Mouse (Mus musculus) hindbrain, embryonic 16.5 days (tissue): ENCODE data around the gene Ptprh. TPM values are rescaled to one million over a fixed set of nuclear protein-coding genes. Genes with fewer than 3 reads are reported as not detected.

Experiments used
- ATAC-seq: fragments of 200-750 bp; cut with Nextera tagmentation; 2 replicates; pipeline ENCODE4 v1.8.0; 2017; ENCODE audit warnings: moderate TSS enrichment, moderate library complexity
- H3K27ac ChIP-seq: fragments of 300-500 bp; sonication (generic); 2 replicates; pipeline ENCODE4 v1.5.1; 2014; ENCODE audit warnings: low read depth, mild to moderate bottlenecking, control low read depth, low read length, moderate library complexity
- H3K27me3 ChIP-seq: fragments of 300-500 bp; sonication (generic); replicated peaks from 2 replicates; pipeline ENCODE4 v1.6.1; 2014; ENCODE audit warnings: low read length; ENCODE audit not compliant: control insufficient read depth, insufficient read depth
- H3K36me3 ChIP-seq: fragments of 300-500 bp; sonication (generic); 2 replicates; pipeline ENCODE4 v1.6.1; 2014; ENCODE audit warnings: mild to moderate bottlenecking, low read length, moderate library complexity, mixed read lengths; ENCODE audit not compliant: control insufficient read depth, insufficient read depth
- H3K4me1 ChIP-seq: fragments of 300-500 bp; sonication (generic); 2 replicates; pipeline ENCODE4 v1.6.1; 2014; ENCODE audit warnings: low read depth, low read length; ENCODE audit not compliant: control insufficient read depth, insufficient read depth
- H3K4me2 ChIP-seq: fragments of 300-500 bp; sonication (generic); 2 replicates; pipeline ENCODE4 v1.6.1; 2014; ENCODE audit warnings: mild to moderate bottlenecking, low read length, control low read depth, moderate library complexity
- H3K4me3 ChIP-seq: fragments of 300-500 bp; sonication (generic); 2 replicates; pipeline ENCODE4 v1.5.1; 2014; ENCODE audit warnings: mild to moderate bottlenecking, low read length, control low read depth, moderate library complexity
- H3K9ac ChIP-seq: fragments of 300-500 bp; sonication (generic); 2 replicates; pipeline ENCODE4 v1.6.1; 2014; ENCODE audit warnings: low read depth, mild to moderate bottlenecking, control low read depth, low read length, moderate library complexity
- H3K9me3 ChIP-seq: fragments of 300-500 bp; sonication (generic); 2 replicates; pipeline ENCODE4 v1.6.1; 2014; ENCODE audit warnings: mild to moderate bottlenecking, low read length, moderate library complexity; ENCODE audit not compliant: control insufficient read depth
- WGBS: fragments of 180-500 bp; shearing (Covaris S2); extraction: QIAGEN DNeasy Blood & Tissue Kit; methylation state at CpG from one replicate; pipeline ENCODE4 v1.1.7; 2014; 5-methylcytosine and 5-hydroxymethylcytosine counted together
- polyA plus RNA-seq: library from polyadenylated mRNA; unstranded; fragments of >200 nt; fragmentation: Nextera tagmentation; extraction: Ambion mirVana; gene quantifications from 2 replicates; pipeline ENCODE4 v1.2.1, GENCODE M21; 2015

Gene Ptprh
- 0.91 and 1.1 TPM in 2 replicates for polyA plus RNA-seq

DNA sequence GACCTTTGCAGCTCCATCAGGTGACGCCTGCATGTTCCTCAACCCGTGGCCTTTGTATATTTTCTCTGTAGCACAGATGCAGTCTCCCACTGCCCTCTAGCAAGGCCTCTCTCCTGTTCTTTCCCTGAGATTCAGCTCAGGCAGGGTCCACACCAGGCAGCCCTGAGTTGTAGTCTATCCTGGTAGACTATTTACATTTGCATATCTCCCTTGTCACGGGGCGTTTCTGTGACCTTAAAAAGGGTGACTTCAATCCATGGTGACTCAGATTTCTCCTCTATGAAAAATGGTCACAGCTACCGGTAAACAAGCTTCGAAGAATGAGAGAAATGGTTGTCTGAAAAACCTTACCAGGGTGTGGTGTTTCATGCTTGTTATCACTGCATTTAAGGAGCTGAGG, at the start of gene Ptprh:
TSS of gene Ptprh (minus strand) at position 169 of the 400 bp plus-strand sequence.
- Histone ChIP-seq H3K4me3 (no peak within 1 kb of the TSS), H3K27me3 (no peaks in the 10 kb centered on the region), H3K9ac (no peak within 1 kb of the TSS), H3K9me3 (no peaks in the 10 kb centered on the region), H3K4me2 (no peak within 1 kb of the TSS), H3K27ac (no peak within 1 kb of the TSS), H3K36me3 (no peaks in the 10 kb centered on the region), H3K4me1 (no peaks in the 10 kb centered on the region)
- no peak for ATAC-seq
- WGBS, result 76% methylated on average over 6 of the region's 6 CpGs

DNA sequence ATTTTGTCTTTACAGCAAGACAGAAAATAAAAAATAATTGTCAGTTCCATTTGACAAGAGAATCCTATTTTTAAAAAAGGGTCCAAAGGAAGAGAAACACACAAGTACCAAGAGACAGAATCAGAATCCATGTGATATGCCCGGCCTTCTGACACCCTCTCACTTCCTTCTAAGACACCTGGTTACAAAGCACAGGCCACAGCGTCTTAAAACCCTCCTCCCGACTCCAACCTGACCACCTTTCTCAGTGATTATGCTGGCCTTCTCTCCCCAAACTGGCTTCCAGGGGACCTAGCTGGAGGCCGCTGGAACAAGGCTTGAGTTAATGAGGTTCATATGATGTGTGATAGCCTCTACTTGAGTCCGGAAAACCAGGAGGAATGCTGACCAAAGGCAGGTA, 49.5 kb upstream of the Ptprh start:
- peaks cover 27% of the 10 kb centered on the region for H3K4me1 ChIP-seq
- no peak overlapping the region for H3K4me3 ChIP-seq
- 91% methylated on average over 5 of the region's 5 CpGs for WGBS
- ATAC-seq, result no peak
- no peak overlapping the region for H3K9ac ChIP-seq
- H3K27ac ChIP-seq, result no peak overlapping the region
- H3K9me3 ChIP-seq, result no peaks in the 10 kb centered on the region
- H3K27me3 ChIP-seq, result no peaks in the 10 kb centered on the region
- no peak overlapping the region for H3K4me2 ChIP-seq
- no peaks in the 10 kb centered on the region for H3K36me3 ChIP-seq

DNA sequence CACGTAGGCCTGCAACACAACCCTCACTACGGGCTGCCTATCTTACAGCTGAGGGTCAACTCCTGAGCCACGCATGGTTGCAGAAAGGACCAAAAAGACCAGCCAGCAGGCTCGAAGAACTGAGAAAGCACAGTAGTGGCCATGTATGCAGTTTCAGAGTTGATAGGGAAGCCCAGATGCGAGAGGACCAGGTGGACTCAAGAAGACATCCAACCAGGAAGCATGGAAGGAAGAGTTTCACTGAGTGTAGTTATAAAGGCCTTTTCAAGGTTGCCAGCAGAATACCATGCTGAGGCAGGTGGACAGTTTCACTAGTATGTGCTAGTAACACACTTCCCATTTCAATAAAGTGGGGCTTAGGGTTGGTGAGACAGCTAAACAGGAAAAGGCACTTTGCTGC, 48.9 kb upstream of the Ptprh start:
- H3K9me3 ChIP-seq, result no peaks in the 10 kb centered on the region
- H3K27me3 ChIP-seq, result no peaks in the 10 kb centered on the region
- no peak overlapping the region for H3K4me3 ChIP-seq
- H3K9ac ChIP-seq, result no peak overlapping the region
- 95% methylated on average over 5 of the region's 5 CpGs for WGBS
- peaks cover 23% of the 10 kb centered on the region for H3K4me1 ChIP-seq
- no peak for ATAC-seq
- H3K27ac ChIP-seq, result no peak overlapping the region
- H3K4me2 ChIP-seq, result no peak overlapping the region
- no peaks in the 10 kb centered on the region for H3K36me3 ChIP-seq

DNA sequence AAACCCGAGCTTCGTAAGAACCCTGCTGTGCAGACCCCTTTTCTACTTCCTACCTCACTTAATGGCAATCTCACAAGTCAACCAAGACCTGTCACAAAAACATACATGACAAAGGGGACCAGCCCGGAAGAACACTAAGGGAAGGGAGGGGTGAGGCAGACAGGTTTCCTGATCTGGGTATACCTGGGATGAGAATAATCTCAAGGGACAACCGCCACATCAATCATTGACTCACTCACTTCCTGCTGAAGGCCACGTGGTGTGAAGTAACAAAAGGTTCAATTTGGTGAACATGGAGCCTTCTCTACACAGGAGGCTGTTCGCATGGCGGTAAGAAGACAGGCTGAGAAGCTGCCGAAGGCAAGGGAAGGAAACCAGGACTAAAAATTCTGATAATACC, 47.7 kb upstream of the Ptprh start:
- H3K4me2 ChIP-seq, result no peak overlapping the region
- H3K9me3 ChIP-seq, result no peaks in the 10 kb centered on the region
- peaks cover 12% of the 10 kb centered on the region for H3K4me1 ChIP-seq
- WGBS, result 81% methylated on average over 8 of the region's 8 CpGs
- H3K27me3 ChIP-seq, result no peaks in the 10 kb centered on the region
- no peak overlapping the region for H3K9ac ChIP-seq
- no peaks in the 10 kb centered on the region for H3K36me3 ChIP-seq
- no peak for ATAC-seq
- no peak overlapping the region for H3K27ac ChIP-seq
- no peak overlapping the region for H3K4me3 ChIP-seq

DNA sequence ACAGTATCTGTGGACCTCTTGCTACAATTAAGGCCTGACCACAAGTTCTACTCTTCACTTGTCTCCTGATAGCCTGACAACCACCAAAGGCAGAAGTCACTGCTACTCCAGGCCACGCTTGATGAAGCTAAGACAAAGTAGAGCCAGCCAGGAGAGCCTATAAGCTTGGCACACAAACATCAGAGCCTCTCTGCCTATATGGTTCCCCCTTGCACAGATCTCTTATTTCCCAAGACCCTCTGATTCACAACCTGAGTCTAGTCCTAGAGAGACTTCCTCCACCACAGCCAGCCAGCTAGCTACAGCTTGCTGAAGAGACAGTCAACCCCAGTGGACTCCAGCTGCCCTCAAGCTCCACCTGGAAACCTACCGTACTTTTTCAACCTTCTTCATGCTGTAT, 44.2 kb upstream of the Ptprh start:
- H3K4me3 ChIP-seq, result no peak overlapping the region
- no peak overlapping the region for H3K27ac ChIP-seq
- WGBS, result 97% methylated on average over 2 of the region's 2 CpGs
- H3K27me3 ChIP-seq, result no peaks in the 10 kb centered on the region
- H3K9ac ChIP-seq, result no peak overlapping the region
- no peak overlapping the region for H3K4me2 ChIP-seq
- H3K4me1 ChIP-seq, result no peaks in the 10 kb centered on the region; the same call in 1 of the 2 replicates
- H3K9me3 ChIP-seq, result no peaks in the 10 kb centered on the region
- no peak for ATAC-seq
- peaks cover 10% of the 10 kb centered on the region for H3K36me3 ChIP-seq

DNA sequence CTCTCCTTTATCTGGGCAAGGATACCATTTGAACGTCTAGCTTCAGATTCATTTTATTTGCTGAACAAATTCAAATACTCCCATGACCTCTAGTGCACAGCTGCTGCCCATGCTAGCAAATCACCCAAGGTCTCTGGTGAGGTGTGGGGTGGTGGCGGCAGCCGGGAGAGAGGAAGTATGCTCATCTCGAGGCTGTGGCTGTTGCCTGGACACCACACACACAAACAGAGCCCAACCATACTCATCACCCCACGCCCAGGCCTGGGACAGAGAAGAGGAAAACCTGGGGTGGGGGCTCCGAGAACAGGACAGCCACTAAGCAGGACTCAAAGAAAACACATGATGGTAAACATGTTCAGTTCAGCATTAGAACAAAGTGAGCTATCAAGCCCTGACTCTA, 43.5 kb upstream of the Ptprh start:
- 77% methylated on average over 6 of the region's 6 CpGs for WGBS
- no peak for ATAC-seq
- Histone ChIP-seq H3K9ac (no peak overlapping the region), H3K27ac (no peak overlapping the region), H3K4me1 (no peaks in the 10 kb centered on the region; the same call in 1 of the 2 replicates), H3K9me3 (no peaks in the 10 kb centered on the region), H3K27me3 (no peaks in the 10 kb centered on the region), H3K4me2 (no peak overlapping the region), H3K4me3 (no peak overlapping the region), H3K36me3 (peaks cover 15% of the 10 kb centered on the region)

DNA sequence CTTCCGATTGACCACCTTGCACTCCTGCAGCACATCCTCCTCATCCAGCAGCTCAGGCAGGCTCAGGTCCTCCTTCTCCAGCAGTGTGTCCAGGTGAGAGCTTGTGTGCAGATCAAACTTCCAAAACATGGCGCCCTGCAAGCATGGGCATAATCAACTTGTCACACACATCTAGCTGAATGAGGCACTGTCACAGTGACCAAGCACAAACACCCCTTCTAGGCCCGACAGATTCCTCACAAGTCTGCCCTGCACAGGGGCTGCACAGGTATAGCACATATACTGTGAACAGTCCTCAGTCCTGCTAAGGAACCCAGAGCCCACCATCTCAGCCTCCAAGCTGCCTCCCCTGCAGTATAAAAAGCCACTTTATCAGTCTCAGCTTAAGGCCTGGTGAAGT, 43.0 kb upstream of the Ptprh start:
- peaks cover 19% of the 10 kb centered on the region for H3K36me3 ChIP-seq
- no peak overlapping the region for H3K4me3 ChIP-seq
- no peaks in the 10 kb centered on the region for H3K27me3 ChIP-seq

DNA sequence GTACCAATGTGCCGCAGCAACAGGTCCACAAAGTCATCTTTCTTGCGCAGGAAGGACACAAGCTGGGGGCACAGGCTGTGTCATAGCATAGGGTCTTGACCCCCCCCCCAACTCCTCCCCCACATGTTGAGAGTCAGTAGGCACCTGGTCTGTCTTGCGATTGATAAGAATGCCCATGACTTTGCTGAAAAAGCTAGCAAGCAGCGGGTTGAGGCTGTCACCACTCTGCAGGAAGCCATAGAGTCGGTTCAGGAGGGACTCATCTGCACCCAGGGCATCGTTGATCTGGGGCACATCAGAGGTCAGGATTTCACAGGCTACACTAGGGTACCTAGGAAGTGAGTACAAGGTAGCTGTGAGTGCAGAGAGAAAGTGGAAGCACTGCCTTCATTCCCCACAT, 39.4 kb upstream of the Ptprh start:
- Histone ChIP-seq H3K27me3 (no peaks in the 10 kb centered on the region), H3K4me3 (no peak overlapping the region), H3K4me1 (no peaks in the 10 kb centered on the region), H3K9ac (no peak overlapping the region), H3K9me3 (no peaks in the 10 kb centered on the region), H3K36me3 (peaks cover 41% of the 10 kb centered on the region), H3K27ac (no peak overlapping the region), H3K4me2 (no peak overlapping the region)
- ATAC-seq, result no peak
- WGBS, result 96% methylated on average over 6 of the region's 6 CpGs

More for the DNA sequence above, 43.0 kb upstream of the Ptprh start:
- no peak overlapping the region for H3K4me2 ChIP-seq
- no peak overlapping the region for H3K27ac ChIP-seq
- no peak overlapping the region for H3K9ac ChIP-seq
- H3K4me1 ChIP-seq, result no peaks in the 10 kb centered on the region
- no peaks in the 10 kb centered on the region for H3K9me3 ChIP-seq
- 87% methylated on average over 3 of the region's 3 CpGs for WGBS
- no peak for ATAC-seq

DNA sequence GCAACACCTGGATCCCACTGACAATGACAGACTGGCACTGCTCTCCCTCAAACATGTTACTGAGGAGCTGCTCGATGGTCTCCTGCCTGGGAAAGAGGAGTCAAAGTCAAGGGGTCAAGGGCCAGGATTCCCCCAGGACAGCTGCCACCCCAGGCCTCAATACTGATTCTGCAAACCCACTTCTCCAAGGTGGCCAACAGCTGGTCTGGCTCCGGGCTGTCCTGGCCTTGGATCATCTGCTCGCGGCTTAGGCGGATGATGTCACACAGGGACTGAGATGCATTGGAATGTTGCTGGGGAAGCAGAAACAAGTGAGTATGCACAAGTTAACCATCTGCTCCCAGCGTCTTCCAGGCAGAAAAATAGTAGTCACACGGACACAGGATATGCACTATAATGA, 38.1 kb upstream of the Ptprh start:
- WGBS, result 88% methylated on average over 7 of the region's 7 CpGs
- H3K4me3 ChIP-seq, result no peak overlapping the region
- H3K9ac ChIP-seq, result no peak overlapping the region
- H3K27me3 ChIP-seq, result no peaks in the 10 kb centered on the region
- no peak overlapping the region for H3K4me2 ChIP-seq
- ATAC-seq, result no peak
- peaks cover 43% of the 10 kb centered on the region for H3K36me3 ChIP-seq
- H3K9me3 ChIP-seq, result no peaks in the 10 kb centered on the region
- no peaks in the 10 kb centered on the region for H3K4me1 ChIP-seq
- no peak overlapping the region for H3K27ac ChIP-seq

DNA sequence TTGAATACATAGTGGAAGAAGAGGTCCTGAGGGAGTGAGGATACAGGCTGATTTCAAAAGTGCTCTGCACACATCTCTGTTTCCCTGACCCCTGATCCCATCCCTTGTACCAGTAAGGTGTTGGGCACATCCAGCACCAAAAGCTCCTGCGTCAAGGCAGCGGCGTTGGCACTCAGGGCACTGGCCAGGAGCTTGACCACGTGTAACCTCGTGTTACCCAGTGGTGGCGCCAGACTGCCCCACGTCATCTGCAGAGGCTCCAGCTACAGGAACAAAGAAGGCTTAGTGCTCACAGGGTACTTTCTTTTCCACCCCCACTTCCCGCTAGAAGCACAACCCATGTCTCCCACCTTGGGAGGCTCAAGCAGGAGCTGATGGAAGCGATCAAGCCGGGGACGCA, 37.3 kb upstream of the Ptprh start:
- no peak overlapping the region for H3K9ac ChIP-seq
- H3K4me1 ChIP-seq, result no peaks in the 10 kb centered on the region
- no peak overlapping the region for H3K4me2 ChIP-seq
- no peak overlapping the region for H3K27ac ChIP-seq
- H3K9me3 ChIP-seq, result no peaks in the 10 kb centered on the region
- ATAC-seq, result no peak
- H3K4me3 ChIP-seq, result no peak overlapping the region
- peaks cover 41% of the 10 kb centered on the region for H3K36me3 ChIP-seq
- 83% methylated on average over 9 of the region's 11 CpGs for WGBS
- H3K27me3 ChIP-seq, result no peaks in the 10 kb centered on the region
